Mouse (Mus musculus) left cerebral cortex, adult 18-20 months (tissue): ENCODE results near the gene Znrd1. TPM values are rescaled to one million over a fixed set of nuclear protein-coding genes. Genes with fewer than 3 reads are reported as not detected.

ENCODE experiments used
- DNase-seq, 2 experiments: peaks; one replicate each; pipeline ENCODE4 v3.0.0; 2021 to 2022; ENCODE audit warnings: low spot score in 2 of 2, mixed read lengths in 1 of 2
- total RNA-seq, 2 experiments: library from RNA; stranded (reverse); gene quantifications; 2 replicates each; pipeline ENCODE4 v1.2.3; 2021

Gene Znrd1
- total RNA-seq, 2 experiments from 2014 or later: 32.1 to 34.6 TPM

GRCm38 (mm10) chr17:36972791-36973190 lies 14.4 kb upstream of the Znrd1 start:
- DNase-seq: no peak

- no peak for DNase-seq
Observed at GRCm38 (mm10) chr17:36971172-36971850, 13.0 kb upstream of the Znrd1 start.

GRCm38 (mm10) chr17:36970316-36970890 lies 12.0 kb upstream of the Znrd1 start:
- no peak for DNase-seq

- no peak for DNase-seq
Observed at GRCm38 (mm10) chr17:36966875-36967274, 8.5 kb upstream of the Znrd1 start.

DNA sequence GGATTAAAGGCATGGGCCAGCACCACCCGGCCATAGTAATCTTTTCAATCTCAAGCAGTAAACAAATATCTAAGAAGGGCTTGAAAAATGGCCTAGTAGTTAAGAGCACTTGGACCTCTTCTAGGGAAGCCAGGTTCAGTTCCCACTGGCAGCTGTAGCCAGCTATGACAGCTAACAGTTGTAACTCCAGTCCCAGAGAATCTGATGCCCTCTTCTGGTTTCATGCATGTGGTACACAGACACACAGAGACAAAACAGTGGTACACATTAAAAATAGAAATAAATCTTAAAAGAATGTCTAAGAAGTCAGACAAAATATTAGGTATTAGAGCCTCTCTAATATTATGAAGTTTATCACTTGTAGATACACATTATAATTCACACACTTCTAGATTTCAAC lies 2.8 kb upstream of the Znrd1 start:
- no peak for DNase-seq

- DNase-seq: no peak
Observed at GRCm38 (mm10) chr17:36958884-36959283, 525 bp upstream of the Znrd1 start.

GRCm38 (mm10) chr17:36953062-36953461 lies 5.3 kb downstream of the Znrd1 start:
- DNase-seq: no peak

DNA sequence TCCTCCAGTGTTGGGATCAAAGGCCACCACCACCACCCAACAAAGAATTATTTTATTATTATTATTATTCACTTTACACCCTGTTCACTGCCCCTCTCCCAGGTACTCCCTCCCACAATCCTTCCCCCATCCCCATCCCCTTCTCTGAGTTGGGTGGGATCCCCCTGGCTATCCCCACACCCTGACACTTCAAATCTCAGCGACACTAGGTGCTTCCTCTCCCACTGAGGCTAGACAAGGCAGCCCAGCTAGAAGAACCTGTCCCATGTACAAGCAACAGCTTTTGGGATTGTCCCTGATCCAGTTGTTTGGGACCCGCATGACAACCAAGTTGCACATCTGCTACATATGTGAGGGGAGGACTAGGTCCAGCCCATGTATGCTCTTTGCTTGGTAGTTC lies 5.7 kb downstream of the Znrd1 start:
- no peak for DNase-seq

- peak; percentile 95 to 97 for DNase-seq
Observed at GRCm38 (mm10) chr17:36950981-36951947, 7.1 kb downstream of the Znrd1 start, which contains the start of gene Ppp1r11. Gene Ppp1r11, minus strand, starts transcription at chr17:36951741.

DNA sequence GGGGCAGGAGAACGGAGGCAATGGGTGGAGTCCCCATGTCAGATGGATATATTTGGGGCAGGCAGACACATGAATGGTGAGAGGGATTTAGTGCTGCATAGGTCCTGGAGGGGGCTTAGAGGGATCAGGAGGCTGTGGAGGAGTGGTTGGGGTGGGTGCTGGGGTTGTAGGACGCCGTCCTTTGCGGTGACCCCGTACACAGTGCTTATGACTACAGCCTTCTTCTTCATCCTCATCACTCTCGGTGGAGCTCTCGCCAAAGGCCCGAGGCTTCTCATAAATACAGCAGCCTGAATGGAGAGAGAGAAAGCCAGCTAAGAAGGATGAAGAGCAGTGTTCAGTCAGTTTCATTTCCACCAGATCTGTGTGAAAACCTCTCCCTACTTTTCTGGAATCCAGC lies 9.1 kb downstream of the Znrd1 start:
- DNase-seq: no peak

DNA sequence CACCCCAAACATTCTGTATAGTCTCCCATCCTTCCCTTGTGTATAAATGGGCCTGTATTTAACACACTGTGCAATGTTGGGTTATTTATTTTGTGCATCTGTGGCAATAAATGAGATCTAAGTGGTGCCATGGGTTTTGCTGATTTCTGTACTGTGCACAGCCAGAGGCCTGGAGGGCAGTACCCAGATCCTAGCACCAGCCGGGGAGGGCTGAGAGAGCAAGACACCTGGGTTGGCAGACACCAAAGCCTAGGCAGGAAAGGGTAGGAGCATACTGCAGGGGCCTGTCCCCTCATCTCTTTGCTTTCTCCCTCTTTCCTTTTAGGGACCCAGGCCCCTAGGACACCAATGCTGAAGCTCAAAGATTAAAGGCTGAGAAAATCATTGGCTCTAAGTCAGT lies 10.1 kb downstream of the Znrd1 start:
- no peak for DNase-seq

- DNase-seq: peak; percentile 52 to 68
Observed at GRCm38 (mm10) chr17:36947051-36947819, 11.1 kb downstream of the Znrd1 start.

DNA sequence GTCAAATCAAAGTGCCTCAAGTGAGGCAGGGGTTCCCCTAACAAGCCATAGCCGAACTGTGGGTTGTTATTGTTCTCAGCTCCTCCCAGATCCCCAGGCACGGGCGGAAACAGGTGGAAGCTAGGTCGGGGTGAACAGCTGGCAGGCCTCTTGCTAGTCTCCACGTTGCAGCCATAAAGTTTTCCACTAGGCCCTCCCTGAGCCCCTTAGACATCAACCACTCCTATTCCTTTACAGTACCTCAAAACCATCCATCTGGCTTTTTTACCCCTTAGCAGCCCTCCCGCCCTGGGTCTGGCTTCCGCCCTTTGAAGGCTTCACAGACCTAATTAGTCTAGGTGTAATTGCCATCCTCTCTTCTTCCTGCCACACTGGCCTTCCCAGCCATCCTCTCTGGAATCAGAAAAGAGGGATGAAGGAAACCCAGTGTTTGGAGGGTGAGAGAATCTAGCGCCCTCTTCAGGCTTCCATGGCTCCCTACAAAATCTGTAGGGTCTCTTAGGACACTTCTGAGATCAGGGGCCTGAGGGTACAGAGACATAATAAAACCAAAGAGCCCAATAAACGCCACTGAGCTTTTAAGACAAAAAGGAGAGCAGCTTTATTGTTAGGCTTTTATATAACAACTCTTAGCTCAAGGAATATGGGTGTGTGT lies 14.1 kb downstream of the Znrd1 start:
- DNase-seq: peak in 1 of 2 experiments; percentile 9

GRCm38 (mm10) chr17:36943691-36944090 lies 14.7 kb downstream of the Znrd1 start:
- peak in 1 of 2 experiments; percentile 9 for DNase-seq

- peak in 1 of 2 experiments; percentile 63 for DNase-seq
Observed at GRCm38 (mm10) chr17:36942791-36943471, 15.4 kb downstream of the Znrd1 start, which contains the start of gene Rnf39. Gene Rnf39, plus strand, starts transcription at chr17:36942918.

DNA sequence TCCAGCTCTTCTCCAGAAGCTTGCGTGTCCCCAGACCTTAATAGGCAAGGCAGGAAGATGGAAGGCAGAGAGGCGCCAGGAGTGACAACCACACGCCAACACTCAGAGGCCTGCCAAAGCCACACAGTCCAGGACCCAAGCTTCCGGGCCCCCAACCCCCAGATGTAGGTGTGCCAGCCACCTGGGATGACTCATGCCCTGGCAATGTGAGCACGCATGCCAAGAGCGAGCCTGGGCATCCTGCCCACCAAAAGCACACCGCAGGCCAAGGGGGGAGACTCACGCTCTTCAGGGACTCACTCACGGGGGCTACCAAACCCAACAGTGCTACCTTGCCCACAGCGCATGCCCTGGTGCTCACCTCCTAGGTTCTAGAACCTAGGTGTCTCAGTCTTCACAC lies 16.0 kb downstream of the Znrd1 start:
- DNase-seq: peak; percentile 73 to 78

- DNase-seq: no peak
Observed at GRCm38 (mm10) chr17:36938056-36938455, 20.3 kb downstream of the Znrd1 start.

GRCm38 (mm10) chr17:36931806-36932205 lies 26.6 kb downstream of the Znrd1 start:
- no peak for DNase-seq

- peak in 1 of 2 experiments; percentile 19 for DNase-seq
Observed at GRCm38 (mm10) chr17:36931130-36931529, 27.2 kb downstream of the Znrd1 start.

GRCm38 (mm10) chr17:36930233-36930632 lies 28.1 kb downstream of the Znrd1 start:
- peak in 1 of 2 experiments; percentile 24 for DNase-seq
